Mouse (Mus musculus) right cerebral cortex, adult 18-20 months (tissue): Measurements from ENCODE around the gene Clec11a.
A peak's percentile ranks its signal among the peaks of the same experiment; 100 is the strongest.

ENCODE experiments used
- DNase-seq: peaks from one replicate; pipeline ENCODE4 v3.0.0; 2022; ENCODE audit warnings: mixed read lengths

Gene Clec11a

GRCm38 (mm10) chr7:44276461-44277249 lies 30.0 kb downstream of the Clec11a start:
- no peak for DNase-seq

DNA sequence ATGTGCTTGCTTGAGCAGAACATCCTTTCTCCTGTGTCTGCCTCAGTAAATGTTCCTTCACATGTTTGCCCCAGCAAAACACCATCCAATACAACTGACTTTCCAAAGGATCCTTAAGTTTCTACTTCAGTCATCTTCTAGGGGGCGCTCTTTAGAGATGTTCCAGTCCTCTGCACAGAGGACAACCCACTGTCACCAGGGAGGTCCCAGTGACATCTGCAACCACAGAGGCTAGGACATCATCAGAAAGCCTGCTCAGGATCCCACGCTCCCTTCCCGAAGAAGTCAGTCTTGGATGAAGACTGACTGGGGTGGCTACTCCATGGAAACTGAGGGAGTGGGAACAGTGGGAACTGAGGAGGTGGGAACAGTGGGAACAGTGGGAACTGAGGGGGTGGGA lies 31.2 kb downstream of the Clec11a start:
- no peak for DNase-seq

- no peak for DNase-seq
Measured at GRCm38 (mm10) chr7:44274096-44274495, 32.6 kb downstream of the Clec11a start.

GRCm38 (mm10) chr7:44273446-44273845 lies 33.3 kb downstream of the Clec11a start:
- no peak for DNase-seq

DNA sequence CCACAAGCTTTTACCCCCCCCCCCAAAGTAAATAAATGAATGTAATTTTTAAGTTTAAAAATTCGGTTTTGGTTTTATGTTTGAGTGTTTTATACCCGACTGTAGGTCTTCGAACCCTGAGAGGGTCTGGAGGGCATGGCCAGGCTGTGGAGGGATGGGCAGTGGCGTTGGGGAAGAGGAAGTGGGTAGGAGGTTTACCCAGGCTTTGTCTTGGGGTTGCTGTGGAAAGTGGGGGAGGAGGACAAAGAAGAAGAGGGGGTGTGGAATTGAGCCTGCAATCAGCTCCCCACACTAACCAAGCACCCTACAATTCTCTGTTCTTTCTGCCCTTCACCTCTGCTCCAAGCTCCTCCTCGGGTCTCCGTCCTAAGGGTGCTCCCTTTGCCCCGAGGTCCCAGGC lies 34.2 kb downstream of the Clec11a start:
- DNase-seq, result no peak

DNA sequence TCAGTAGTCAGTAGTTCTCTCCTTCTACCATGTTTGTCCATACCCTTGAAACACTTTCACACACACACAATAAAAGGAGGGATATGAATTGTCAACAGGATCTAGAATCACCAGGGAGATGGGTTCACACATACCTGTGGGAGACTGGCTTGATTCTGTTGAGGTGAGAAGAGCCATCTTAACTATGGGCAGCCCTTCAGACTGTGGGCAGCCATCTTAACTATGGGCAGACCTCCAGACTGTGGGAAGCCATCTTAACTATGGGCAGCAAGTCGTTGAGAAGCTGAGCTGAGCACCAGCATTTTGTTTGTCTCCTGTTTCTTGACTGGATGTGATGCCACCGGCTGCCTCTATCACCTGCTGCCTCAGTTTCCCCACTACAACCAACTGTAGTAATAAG lies 35.4 kb downstream of the Clec11a start:
- DNase-seq, result no peak

DNA sequence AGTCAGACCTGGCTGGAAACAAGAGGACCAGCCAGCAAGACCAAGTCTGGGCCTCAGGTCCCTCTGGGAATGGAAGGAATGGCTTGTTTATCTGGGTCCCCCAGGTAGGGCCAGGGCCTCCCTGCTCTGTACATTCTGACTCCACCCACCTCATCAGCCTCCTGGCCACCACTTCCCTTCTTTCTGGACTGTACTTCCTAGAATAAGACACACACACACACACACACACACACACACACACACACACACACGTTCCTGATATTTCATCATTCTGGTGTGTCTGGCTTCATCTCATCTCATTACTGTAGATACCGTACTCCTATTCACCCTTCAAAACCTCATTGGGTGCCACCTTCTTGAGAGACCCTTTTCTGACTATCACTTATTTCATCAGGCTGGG lies 37.3 kb downstream of the Clec11a start:
- no peak for DNase-seq

GRCm38 (mm10) chr7:44268117-44268516 lies 38.6 kb downstream of the Clec11a start:
- no peak for DNase-seq

DNA sequence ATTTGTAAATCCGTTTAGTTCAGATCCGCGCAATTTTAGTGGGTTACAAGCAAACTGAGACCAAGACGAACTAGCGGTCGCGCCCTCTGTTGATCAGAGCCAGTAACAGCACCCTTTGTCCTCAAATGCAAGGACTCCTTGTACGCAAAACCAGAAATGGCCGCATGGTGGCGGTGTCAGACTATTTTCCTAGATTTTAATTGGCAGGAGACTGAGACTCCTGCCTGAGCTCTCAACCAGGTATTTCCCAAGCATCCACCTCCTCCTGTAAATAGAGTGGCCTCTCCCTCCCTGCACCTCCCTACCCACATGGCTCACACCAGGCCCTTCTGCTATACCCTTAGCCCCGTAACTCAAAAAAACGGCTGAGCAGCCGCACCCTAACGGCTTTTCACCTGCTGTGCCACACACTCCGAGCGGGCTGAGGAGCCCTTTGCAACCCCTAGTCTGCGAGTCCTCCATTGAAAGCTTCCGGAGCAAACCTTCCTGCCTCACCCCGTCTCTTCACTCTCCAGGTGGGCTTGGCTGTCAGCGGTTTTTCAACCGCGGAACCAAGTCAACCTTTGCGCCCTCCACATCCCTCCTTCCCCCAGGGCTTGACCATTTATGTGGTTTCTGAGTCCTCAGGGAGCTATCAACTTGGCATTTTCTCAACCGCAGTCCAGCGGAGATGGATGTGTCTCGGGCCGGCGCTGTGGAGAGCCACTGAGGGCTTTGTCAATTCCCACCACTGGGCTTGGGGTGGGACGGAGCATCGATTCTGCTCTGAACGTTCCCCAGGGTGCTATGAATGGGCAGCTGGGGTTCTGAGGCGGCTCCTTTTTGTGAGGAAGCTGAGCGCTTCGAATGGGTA lies 43.7 kb downstream of the Clec11a start:
- peak; percentile 93 for DNase-seq

GRCm38 (mm10) chr7:44261147-44261546 lies 45.6 kb downstream of the Clec11a start, which contains the start of gene Gm15517:
Gene Gm15517 (plus strand): TSS chr7:44261447.
- no peak for DNase-seq

GRCm38 (mm10) chr7:44260410-44260809 lies 46.3 kb downstream of the Clec11a start:
- DNase-seq, result no peak

DNA sequence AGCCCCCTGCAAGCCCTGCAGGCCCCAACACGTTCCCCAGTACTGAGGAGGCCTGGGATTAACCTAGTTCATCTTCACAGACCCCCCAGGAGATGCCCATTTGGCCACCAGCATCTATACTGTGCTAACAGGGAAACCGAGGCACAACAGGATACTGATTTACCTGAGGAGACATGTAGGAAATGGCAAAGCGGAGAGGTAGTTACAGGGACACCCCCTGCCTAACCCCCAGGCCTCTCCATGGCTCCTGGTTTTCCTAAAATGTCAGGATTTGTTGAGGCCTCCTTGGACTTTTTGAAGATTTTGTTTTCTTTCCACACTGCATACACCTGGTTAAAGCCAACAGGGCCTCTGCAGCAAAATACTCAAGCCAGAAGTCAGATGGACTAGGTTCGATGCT lies 49.4 kb downstream of the Clec11a start, which contains the start of gene Acp4:
Acp4 (minus strand) TSS at position 101 of the 400 bp plus-strand sequence.
- no peak for DNase-seq

- DNase-seq, result no peak
Measured at GRCm38 (mm10) chr7:44254930-44255329, 51.8 kb downstream of the Clec11a start.

DNA sequence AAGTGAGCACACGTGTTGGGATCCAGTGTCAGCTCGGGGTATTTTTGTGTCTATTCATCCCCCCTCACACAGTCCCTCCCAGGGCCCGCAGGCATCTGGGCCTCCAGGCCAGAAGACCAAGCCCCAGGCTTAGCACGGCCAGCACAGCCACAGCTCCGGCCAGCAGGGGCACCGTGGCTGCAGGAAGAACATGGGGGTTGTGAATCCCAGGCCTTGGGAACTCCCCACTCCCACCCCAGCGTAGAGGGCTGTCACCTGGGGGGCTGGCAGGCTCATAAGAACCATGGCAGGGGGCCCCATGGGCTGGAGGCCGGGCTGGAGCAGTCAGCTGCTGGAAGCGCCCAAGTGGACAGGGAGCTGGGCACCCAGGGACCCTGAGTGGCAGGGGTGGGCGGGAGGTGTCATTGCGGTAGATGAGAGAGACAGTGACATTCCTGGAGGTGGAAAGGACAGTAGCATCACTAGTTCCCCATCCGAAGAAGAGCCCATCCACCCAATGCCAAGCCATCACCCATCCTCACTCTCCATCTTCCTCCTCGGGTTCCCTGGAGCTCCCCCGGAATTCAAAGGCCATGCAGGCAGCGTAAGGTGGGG lies 53.6 kb downstream of the Clec11a start:
- no peak for DNase-seq
